ENCODE assay signal across 9 mouse cellular contexts in genomic region chr10:39640817-39641226, GRCm38 (mm10). TPM values are rescaled to one million over a fixed set of nuclear protein-coding genes. Genes with fewer than 3 reads are reported as not detected.
DNase-seq lines count a peak whose midpoint lies in the region; ATAC-seq and TF ChIP-seq lines count a peak whose summit lies in the region.
"Had no signal": no experiment of that assay in that cellular context is flagged by ENCODE, and none has a peak within 500 bp of the region (broad histone marks: within the 10 kb centered on the region; RNA-seq: fewer than 3 reads in every experiment).

No protein-coding gene starts in this region.

- H3K4me3 ChIP-seq in embryonic facial prominence, embryonic 10.5 days = 0 out of 2 replicates have a peak overlapping the region, but pooled peaks have one; percentile 6
- H3K4me3 ChIP-seq in kidney, postnatal 0 days (replicated peaks; ENCODE audit: low read depth, low read length) = no peak overlapping the region
- H3K4me3 ChIP-seq: liver, embryonic 15.5 days had no signal

- ATAC-seq in kidney, postnatal 0 days (replicated peaks; ENCODE audit: low FRiP score, low read depth) = peak; percentile 50; the same call in 1 of the 2 replicates

- TF ChIP-seq CTCF in kidney, postnatal 0 days (IDR thresholded peaks at IDR 0.05; ENCODE audit: low read depth) = no peak

- no peak overlapping the region for H3K9ac ChIP-seq in kidney, postnatal 0 days (ENCODE audit: low read depth, low read length)
- H3K9ac ChIP-seq: liver, embryonic 15.5 days had no signal

- H3K36me3 ChIP-seq in embryonic facial prominence, embryonic 10.5 days (replicated peaks) = peaks cover 17% of the 10 kb centered on the region
- peaks cover 11% of the 10 kb centered on the region for H3K36me3 ChIP-seq in kidney, postnatal 0 days (ENCODE audit: insufficient read depth, low read length)
- H3K36me3 ChIP-seq: liver, embryonic 15.5 days had no signal

- WGBS in embryonic facial prominence, embryonic 10.5 days = 7% methylated on average over 4 of the region's 4 CpGs
- WGBS in kidney, postnatal 0 days = 12% methylated on average over 4 of the region's 4 CpGs

- H3K4me1 ChIP-seq in embryonic facial prominence, embryonic 10.5 days = peaks cover 70% of the 10 kb centered on the region
- H3K4me1 ChIP-seq in kidney, postnatal 0 days (replicated peaks; ENCODE audit: insufficient read depth, low read length) = peaks cover 3% of the 10 kb centered on the region; the same call in 1 of the 2 replicates
- H3K4me1 ChIP-seq: liver, embryonic 15.5 days had no signal

- H3K4me2 ChIP-seq in kidney, postnatal 0 days (ENCODE audit: low read length) = no peak overlapping the region
- H3K4me2 ChIP-seq: liver, embryonic 15.5 days had no signal

- no peaks in the 10 kb centered on the region for H3K27me3 ChIP-seq in embryonic facial prominence, embryonic 10.5 days (replicated peaks; ENCODE audit: low read depth, poor library complexity, severe bottlenecking)
- H3K27me3 ChIP-seq in kidney, postnatal 0 days (ENCODE audit: insufficient read depth, low read length) = no peaks in the 10 kb centered on the region
- H3K27me3 ChIP-seq: liver, embryonic 15.5 days had no signal

- no peaks in the 10 kb centered on the region for H3K9me3 ChIP-seq in embryonic facial prominence, embryonic 10.5 days
- no peaks in the 10 kb centered on the region for H3K9me3 ChIP-seq in kidney, postnatal 0 days (replicated peaks; ENCODE audit: low read length)
- H3K9me3 ChIP-seq: liver, embryonic 15.5 days had no signal

- peak; percentile 33 for DNase-seq in cerebellum, adult 9-11 months
- DNase-seq in cerebellum, postnatal 36 days = no peak
- peak; percentile 56 for DNase-seq in 416B (ENCODE audit: low read depth)
- DNase-seq in embryonic facial prominence, embryonic 10.5 days (ENCODE audit: low spot score) = peak; percentile 59
- DNase-seq in kidney, postnatal 0 days (ENCODE audit: low spot score) = peak; percentile 63
- DNase-seq in neural tube, embryonic 10.5 days (ENCODE audit: extremely low spot score, low spot score) = peak; percentile 55
- no peak for DNase-seq in urinary bladder, adult 18-20 months (ENCODE audit: low spot score in 2 of 2)
- no peak for DNase-seq in yolk sac, embryonic 10.5 days (ENCODE audit: low spot score)

- peak overlapping the region; percentile 84 for H3K27ac ChIP-seq in embryonic facial prominence, embryonic 10.5 days (replicated peaks)
- H3K27ac ChIP-seq in kidney, postnatal 0 days = peak overlapping the region; percentile 42; the same call in 1 of the 2 replicates
- H3K27ac ChIP-seq: liver, embryonic 15.5 days had no signal

RNA-seq across cellular contexts. Expression of gene Traf3ip2, which starts 28.1 kb away (rescaled TPM):
- polyA plus RNA-seq in embryonic facial prominence, embryonic 10.5 days (2016; fragmentation: Nextera tagmentation; extraction: Ambion mirVana) = 12.9 and 14.8 TPM in 2 replicates
- 15.0 TPM in 2 replicates for polyA plus RNA-seq in kidney, postnatal 0 days (2015; fragmentation: Nextera tagmentation; extraction: Ambion mirVana)

Comparison
In these comparisons a context has a peak if more than half of its experiments do, and no peak if none do; other contexts are left out.
1. DNase-seq: peak in cerebellum, adult 9-11 months (single experiment), 416B (single experiment), embryonic facial prominence, embryonic 10.5 days (single experiment), kidney, postnatal 0 days (single experiment) and neural tube, embryonic 10.5 days (single experiment); none in cerebellum, postnatal 36 days (0 of 2), urinary bladder, adult 18-20 months (0 of 2) and yolk sac, embryonic 10.5 days (single experiment).